Mouse (Mus musculus) forebrain, embryonic 10.5 days (tissue): ENCODE data around the gene Meig1. TPM values are rescaled to one million over a fixed set of nuclear protein-coding genes. Genes with fewer than 3 reads are reported as not detected.
"Not testable (repeated sequence)": the region's sequence is repeated elsewhere in the genome, so short reads cannot be mapped to it uniquely, and the experiment has no call there.

Source experiments
- DNase-seq: peaks from one replicate; pipeline ENCODE4 v3.0.0-alpha.2; 2017; ENCODE audit warnings: low spot score; ENCODE audit errors: extremely low spot score
- H3K27ac ChIP-seq: fragments of 300-500 bp; sonication (generic); 2 replicates; pipeline ENCODE4 v1.5.1; 2016; ENCODE audit warnings: mild to moderate bottlenecking
- H3K27me3 ChIP-seq: fragments of 300-500 bp; sonication (generic); 2 replicates; pipeline ENCODE4 v1.6.1; 2016; ENCODE audit warnings: mild to moderate bottlenecking; ENCODE audit not compliant: poor library complexity, severe bottlenecking
- H3K36me3 ChIP-seq: fragments of 300-500 bp; sonication (generic); replicated peaks from 2 replicates; pipeline ENCODE4 v1.6.1; 2016; ENCODE audit warnings: mild to moderate bottlenecking, moderate library complexity
- H3K4me1 ChIP-seq: fragments of 300-500 bp; sonication (generic); 2 replicates; pipeline ENCODE4 v1.6.1; 2016
- H3K4me3 ChIP-seq: fragments of 300-500 bp; sonication (generic); 2 replicates; pipeline ENCODE4 v1.5.1; 2016; ENCODE audit warnings: mild to moderate bottlenecking, moderate library complexity
- H3K9me3 ChIP-seq: fragments of 300-500 bp; sonication (generic); 2 replicates; pipeline ENCODE4 v1.6.1; 2016; ENCODE audit warnings: mild to moderate bottlenecking, moderate library complexity
- WGBS: fragments of 180-500 bp; shearing (Covaris S2); methylation state at CpG from one replicate; pipeline ENCODE4 v1.1.7; 2016; 5-methylcytosine and 5-hydroxymethylcytosine counted together
- polyA plus RNA-seq: library from polyadenylated mRNA; unstranded; fragments of >200 nt; fragmentation: Nextera tagmentation; extraction: Ambion mirVana; gene quantifications from 2 replicates; pipeline ENCODE4 v1.2.1, GENCODE M21; 2016

The Meig1 gene
- polyA plus RNA-seq, 1 experiment from 2014 or later = not detected

DNA sequence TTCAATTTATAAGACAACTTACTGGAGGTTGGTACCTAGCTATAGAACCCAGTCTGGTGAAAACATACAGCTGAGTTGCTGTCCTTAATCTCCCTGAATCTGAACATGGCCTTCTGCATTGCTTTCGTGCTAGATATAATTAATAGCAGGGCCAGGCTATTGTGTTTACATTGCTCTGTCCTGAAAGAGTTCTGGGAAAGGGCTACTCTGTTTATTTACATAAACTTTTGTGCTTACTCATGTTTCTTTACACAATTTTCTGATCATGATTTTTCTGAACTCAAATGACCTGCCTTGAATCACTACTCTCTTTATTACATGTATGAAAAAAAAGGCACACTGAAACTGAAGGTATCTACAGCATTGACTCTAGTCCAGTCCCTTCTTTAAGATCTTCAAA lies 6.8 kb downstream of the Meig1 start:
- H3K27ac ChIP-seq = no peak overlapping the region
- no peak overlapping the region for H3K4me3 ChIP-seq
- peaks cover 18% of the 10 kb centered on the region for H3K4me1 ChIP-seq
- 65% methylated on average over 1 of the region's 1 CpGs for WGBS
- H3K9me3 ChIP-seq = no peaks in the 10 kb centered on the region
- H3K27me3 ChIP-seq = peaks cover 37% of the 10 kb centered on the region
- DNase-seq = no peak
- H3K36me3 ChIP-seq = no peaks in the 10 kb centered on the region

DNA sequence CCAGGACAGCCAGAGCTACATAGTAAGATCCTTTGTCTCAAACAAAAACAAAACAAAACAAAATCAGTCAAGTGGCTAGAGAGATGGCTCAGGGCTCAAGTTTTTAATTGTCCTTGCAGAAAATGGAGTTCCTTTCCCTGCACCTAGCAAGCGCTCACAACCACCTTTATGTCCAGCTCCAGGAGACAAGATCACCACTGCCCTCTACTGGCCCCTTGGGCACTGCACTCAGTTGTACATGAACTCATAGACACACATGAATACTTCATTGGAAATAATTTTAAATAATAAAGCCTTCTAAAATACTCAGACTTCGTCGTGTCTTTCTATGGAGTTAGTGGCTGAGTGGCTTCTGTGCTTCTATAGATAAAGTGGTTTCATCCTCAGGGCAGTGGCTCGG lies 8.2 kb downstream of the Meig1 start:
- WGBS = 36% methylated on average over 4 of the region's 4 CpGs

DNA sequence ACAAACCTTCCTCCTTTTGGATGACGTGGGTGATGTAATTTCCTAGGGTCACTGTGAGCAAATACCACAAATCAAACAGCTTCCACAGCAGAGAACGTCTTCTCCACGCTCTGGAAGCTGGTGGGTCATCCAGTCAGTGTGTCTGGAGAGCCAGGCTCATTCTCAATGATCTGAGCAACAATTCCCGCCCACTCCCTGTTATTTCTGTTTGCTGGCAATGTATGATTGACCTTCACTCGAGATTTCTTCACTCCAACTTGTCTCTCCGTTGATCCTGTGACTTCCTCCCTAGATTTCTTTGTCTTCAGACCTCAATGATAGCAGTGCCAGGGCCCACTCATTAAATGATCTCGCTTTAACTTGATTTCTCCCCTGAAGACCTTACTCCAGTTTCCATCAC lies 14.7 kb downstream of the Meig1 start:
- no peaks in the 10 kb centered on the region for H3K27me3 ChIP-seq
- DNase-seq = no peak
- H3K36me3 ChIP-seq = no peaks in the 10 kb centered on the region
- no peaks in the 10 kb centered on the region for H3K4me1 ChIP-seq
- 86% methylated on average over 7 of the region's 7 CpGs for WGBS
- no peak overlapping the region for H3K27ac ChIP-seq
- H3K4me3 ChIP-seq = no peak overlapping the region
- no peaks in the 10 kb centered on the region for H3K9me3 ChIP-seq

More for the DNA sequence above, 8.2 kb downstream of the Meig1 start:
- H3K9me3 ChIP-seq = no peaks in the 10 kb centered on the region
- no peaks in the 10 kb centered on the region for H3K36me3 ChIP-seq
- peaks cover 6% of the 10 kb centered on the region for H3K4me1 ChIP-seq
- no peak overlapping the region for H3K27ac ChIP-seq
- peak; percentile 57 for DNase-seq
- peaks cover 37% of the 10 kb centered on the region for H3K27me3 ChIP-seq
- no peak overlapping the region for H3K4me3 ChIP-seq

DNA sequence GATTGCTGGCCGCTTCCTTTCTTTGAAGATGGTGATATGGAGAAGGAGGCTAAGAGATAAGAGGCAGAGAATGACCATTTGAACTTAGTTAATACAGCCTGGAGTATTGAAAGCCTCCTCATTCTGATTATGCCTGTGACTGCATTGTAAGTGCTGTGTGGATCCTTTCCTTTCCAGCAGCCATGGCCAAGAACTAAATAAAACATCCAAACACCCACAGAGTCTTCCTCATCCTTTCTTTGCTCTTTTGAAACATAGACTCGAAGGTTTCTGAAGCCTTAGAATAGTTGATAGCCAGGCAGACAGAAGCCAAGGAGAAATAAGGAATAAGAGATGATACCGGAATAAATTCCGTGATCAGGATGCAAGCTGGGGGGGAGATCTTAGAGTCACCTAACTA lies 16.5 kb downstream of the Meig1 start:
- Histone ChIP-seq H3K9me3 (no peaks in the 10 kb centered on the region), H3K27me3 (no peaks in the 10 kb centered on the region), H3K4me3 (no peak overlapping the region), H3K27ac (no peak overlapping the region), H3K4me1 (no peaks in the 10 kb centered on the region), H3K36me3 (no peaks in the 10 kb centered on the region)
- DNase-seq = no peak
- WGBS = 90% methylated on average over 4 of the region's 4 CpGs

DNA sequence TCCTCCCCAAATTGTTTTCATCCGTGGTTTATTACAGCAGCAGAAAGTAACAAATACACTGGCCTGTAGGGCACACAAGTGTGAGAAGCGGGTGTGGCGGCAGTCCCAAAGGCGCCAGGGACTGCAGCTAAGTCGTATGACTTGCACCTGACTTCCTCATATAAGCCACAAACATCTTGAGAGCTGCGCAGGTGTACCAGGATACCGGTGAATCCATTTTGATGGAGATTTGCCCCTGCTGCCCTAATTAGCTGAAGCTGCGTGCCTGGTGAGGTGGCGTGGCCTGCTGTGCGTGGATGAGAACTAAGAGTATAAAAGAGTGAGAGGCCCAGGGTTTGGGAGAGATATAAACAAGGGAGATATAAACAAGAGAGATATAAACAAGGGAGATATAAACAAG lies 25.3 kb downstream of the Meig1 start, which contains the start of gene Olah:
TSS of gene Olah (minus strand) at position 101 of the 400 bp plus-strand sequence.
- H3K27me3 ChIP-seq, H3K36me3 ChIP-seq, DNase-seq, H3K9me3 ChIP-seq, H3K27ac ChIP-seq, H3K4me3 ChIP-seq, H3K4me1 ChIP-seq: not testable (repeated sequence)
- 67% methylated on average over 10 of the region's 10 CpGs for WGBS

DNA sequence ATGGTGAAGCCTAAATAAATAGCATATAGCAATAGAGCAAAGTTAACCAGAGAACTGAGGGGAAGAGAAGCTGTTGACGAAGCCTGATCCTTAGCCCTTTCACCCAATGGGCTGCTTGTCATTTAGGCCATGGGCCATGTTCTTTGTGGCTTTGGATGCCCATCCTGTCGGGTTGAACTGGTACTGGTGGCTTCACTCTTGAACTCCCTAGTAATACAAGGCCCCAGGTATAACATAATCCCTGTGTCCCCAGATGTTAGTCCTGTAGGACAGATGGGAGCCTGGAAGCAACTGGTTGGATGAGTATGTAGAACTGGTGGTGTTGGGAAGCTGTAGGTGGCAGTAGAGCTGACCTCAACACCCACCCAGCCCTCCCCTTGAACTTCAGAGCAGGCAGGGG lies 30.5 kb downstream of the Meig1 start:
- no peak overlapping the region for H3K27ac ChIP-seq
- no peaks in the 10 kb centered on the region for H3K9me3 ChIP-seq
- H3K36me3 ChIP-seq = no peaks in the 10 kb centered on the region
- H3K4me1 ChIP-seq = no peaks in the 10 kb centered on the region
- DNase-seq = no peak
- H3K4me3 ChIP-seq = no peak overlapping the region
- 77% methylated on average over 2 of the region's 2 CpGs for WGBS
- no peaks in the 10 kb centered on the region for H3K27me3 ChIP-seq

DNA sequence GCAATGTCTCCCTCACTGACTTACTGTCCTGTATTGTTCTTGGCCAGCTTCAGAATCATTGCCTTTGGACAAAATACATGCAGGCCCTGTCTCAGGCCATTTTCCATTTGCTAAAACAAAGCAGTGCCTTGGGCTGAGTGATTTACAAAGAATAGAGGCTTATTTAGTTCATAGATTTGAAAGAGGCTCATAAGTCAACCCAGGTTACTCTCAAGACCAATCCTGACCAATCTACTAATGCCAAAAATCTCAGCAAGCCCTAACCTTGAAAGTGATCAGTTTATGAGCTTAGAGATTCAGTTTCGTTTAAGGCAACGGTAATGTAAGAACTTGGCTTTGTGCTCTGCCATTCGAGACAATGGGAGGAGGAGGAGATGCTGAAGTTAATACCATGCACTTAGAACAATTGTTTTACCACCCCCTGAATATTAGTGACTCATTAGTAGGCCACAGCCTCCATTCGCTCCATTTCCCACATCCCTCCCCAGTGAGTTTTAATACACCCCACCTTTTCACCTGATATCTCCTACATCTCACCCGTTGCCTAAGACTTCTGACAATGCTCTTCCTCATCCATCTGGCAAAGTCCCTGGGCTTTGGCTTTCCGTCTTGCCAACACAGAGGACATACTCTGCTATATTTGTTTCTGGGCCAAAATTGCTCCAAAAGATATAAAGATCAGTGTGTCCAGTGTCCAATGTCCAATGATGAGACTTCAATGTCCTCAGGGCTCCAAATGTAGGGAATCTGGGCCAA lies 35.2 kb downstream of the Meig1 start:
- Histone ChIP-seq H3K27me3 (no peaks in the 10 kb centered on the region), H3K4me3 (no peak overlapping the region), H3K27ac (no peak overlapping the region), H3K36me3 (no peaks in the 10 kb centered on the region), H3K4me1 (no peaks in the 10 kb centered on the region), H3K9me3 (no peaks in the 10 kb centered on the region)
- WGBS = 85% methylated on average over 6 of the region's 6 CpGs
- DNase-seq = no peak

DNA sequence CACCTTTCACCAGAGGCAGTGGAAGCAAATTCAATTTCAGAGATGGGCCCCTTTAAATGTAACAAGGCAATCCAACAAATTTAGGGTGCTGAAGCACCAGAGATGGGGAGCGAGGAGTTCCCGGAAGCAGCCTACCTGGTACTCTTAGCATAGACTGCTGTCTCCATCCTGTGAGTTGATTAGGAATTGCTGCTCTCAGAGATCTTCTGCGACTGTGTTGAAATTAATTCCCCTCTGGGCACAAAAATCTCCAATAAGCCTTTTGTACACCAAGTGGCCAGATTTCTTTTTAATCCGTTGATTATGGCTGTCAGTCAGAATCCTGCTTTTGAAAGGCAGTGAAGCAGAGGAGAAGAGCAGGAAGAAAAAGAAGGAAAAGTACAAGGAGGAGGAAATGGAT lies 57.3 kb downstream of the Meig1 start:
- 51% methylated on average over 4 of the region's 4 CpGs for WGBS
- no peak overlapping the region for H3K4me3 ChIP-seq
- H3K36me3 ChIP-seq = no peaks in the 10 kb centered on the region
- DNase-seq = no peak
- H3K27me3 ChIP-seq = no peaks in the 10 kb centered on the region
- no peak overlapping the region for H3K27ac ChIP-seq
- H3K9me3 ChIP-seq = no peaks in the 10 kb centered on the region
- H3K4me1 ChIP-seq = peaks cover 8% of the 10 kb centered on the region

DNA sequence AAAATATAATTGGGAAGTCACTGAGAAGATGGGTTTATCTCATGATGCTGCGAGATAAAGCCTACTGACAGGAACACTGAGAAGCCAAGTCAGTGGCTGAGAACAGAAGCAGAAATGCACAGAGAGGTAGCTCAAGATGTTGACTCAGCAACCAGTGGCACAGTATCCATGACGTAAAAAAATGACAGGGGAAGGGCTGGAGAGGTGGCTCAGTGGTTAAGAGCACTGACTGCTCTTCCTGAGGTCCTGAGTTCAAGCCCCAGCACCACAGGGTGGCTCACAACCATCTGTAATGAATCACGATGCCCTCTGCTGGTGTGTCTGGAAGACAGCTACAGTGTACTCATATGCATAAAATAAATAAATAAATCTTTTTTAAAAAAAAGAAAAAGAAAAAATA lies 61.4 kb downstream of the Meig1 start:
- Histone ChIP-seq H3K27ac (no peak overlapping the region), H3K27me3 (no peaks in the 10 kb centered on the region), H3K4me1 (peaks cover 8% of the 10 kb centered on the region), H3K36me3 (no peaks in the 10 kb centered on the region), H3K4me3 (no peak overlapping the region), H3K9me3 (no peaks in the 10 kb centered on the region)
- no peak for DNase-seq
- WGBS = 87% methylated on average over 3 of the region's 3 CpGs

Other genes starting within 250 kb of the Meig1 start
- 63.6 and 64.1 TPM in 2 replicates for gene Nmt2, start 138.4 kb downstream of the Meig1 start, polyA plus RNA-seq
- 22.9 and 23.2 TPM in 2 replicates for gene Rpp38, start 90.0 kb downstream of the Meig1 start, polyA plus RNA-seq
- 0.32 TPM in 1 of 2 replicates, not detected in the other for gene Acbd7, start 86.5 kb downstream of the Meig1 start, polyA plus RNA-seq
- not detected in 2 replicates for gene Olah, start 25.4 kb downstream of the Meig1 start, polyA plus RNA-seq
- 7.5 and 10.2 TPM in 2 replicates for gene Dclre1c, start 1.5 kb upstream of the Meig1 start, polyA plus RNA-seq
- gene Suv39h2, start 52.4 kb upstream of the Meig1 start, polyA plus RNA-seq = 39.0 and 43.7 TPM in 2 replicates
- 8.9 and 11.1 TPM in 2 replicates for gene Gm45902, start 90.1 kb upstream of the Meig1 start, polyA plus RNA-seq
- gene Hspa14, start 90.2 kb upstream of the Meig1 start, polyA plus RNA-seq = 147 and 154 TPM in 2 replicates
- gene Cdnf, start 90.4 kb upstream of the Meig1 start, polyA plus RNA-seq = 0.36 and 0.50 TPM in 2 replicates
- gene Fam107b, start 147.8 kb upstream of the Meig1 start, polyA plus RNA-seq = 42.6 and 43.1 TPM in 2 replicates